Mouse (Mus musculus): ENCODE data around the gene Blcap. TPM values are rescaled to one million over a fixed set of nuclear protein-coding genes. Genes with fewer than 3 reads are reported as not detected.

Blcap gene
- polyA plus RNA-seq, 1 experiment from 2014 or later = 272 TPM

- 38% methylated on average over 2 of the region's 2 CpGs for WGBS
These were observed 2.2 kb downstream of the Blcap start for GRCm38 (mm10) chr2:157568881-157569280.

GRCm38 (mm10) chr2:157567235-157567961, 3.7 kb downstream of the Blcap start:
- 92% methylated on average over 11 of the region's 11 CpGs for WGBS
- H3K4me1 ChIP-seq (replicated peaks) = peaks cover 44% of the 10 kb centered on the region
- H3K36me3 ChIP-seq = peaks cover 4% of the 10 kb centered on the region; the same call in 1 of the 2 replicates
- peak overlapping the region; percentile 72 for H3K4me2 ChIP-seq
- H3K27me3 ChIP-seq = no peaks in the 10 kb centered on the region
- peak overlapping the region; percentile 98 for H3K9ac ChIP-seq
- ATAC-seq (ENCODE audit: low FRiP score, low read depth) = no peak
- no peaks in the 10 kb centered on the region for H3K9me3 ChIP-seq
- peak overlapping the region; percentile 95 for H3K4me3 ChIP-seq
- peak overlapping the region; percentile 96 for H3K27ac ChIP-seq (replicated peaks)

More at GRCm38 (mm10) chr2:157568881-157569280, 2.2 kb downstream of the Blcap start:
- Histone ChIP-seq H3K27me3 (no peaks in the 10 kb centered on the region), H3K9me3 (no peaks in the 10 kb centered on the region), H3K4me3 (no peak overlapping the region), H3K4me1 (replicated peaks) (peaks cover 31% of the 10 kb centered on the region), H3K4me2 (no peak overlapping the region), H3K9ac (no peak overlapping the region), H3K36me3 (no peaks in the 10 kb centered on the region), H3K27ac (replicated peaks) (no peak overlapping the region)
- ATAC-seq (ENCODE audit: low FRiP score, low read depth) = no peak

GRCm38 (mm10) chr2:157566260-157566952, 4.7 kb downstream of the Blcap start:
- Histone ChIP-seq H3K4me1 (replicated peaks) (peaks cover 48% of the 10 kb centered on the region), H3K36me3 (peaks cover 14% of the 10 kb centered on the region)
- WGBS = under 1% methylated on average over 36 of the region's 36 CpGs

GRCm38 (mm10) chr2:157565898-157566259, 5.2 kb downstream of the Blcap start:
- peak overlapping the region; percentile 96 for H3K27ac ChIP-seq (replicated peaks)
- H3K9me3 ChIP-seq = no peaks in the 10 kb centered on the region
- H3K36me3 ChIP-seq = peaks cover 19% of the 10 kb centered on the region
- no peaks in the 10 kb centered on the region for H3K27me3 ChIP-seq
- peak; percentile 31 for ATAC-seq (ENCODE audit: low FRiP score, low read depth)
- H3K4me2 ChIP-seq = peak overlapping the region; percentile 72
- H3K4me1 ChIP-seq (replicated peaks) = peaks cover 43% of the 10 kb centered on the region
- under 1% methylated on average over 35 of the region's 35 CpGs for WGBS
- H3K4me3 ChIP-seq = peak overlapping the region; percentile 95
- peak overlapping the region; percentile 98 for H3K9ac ChIP-seq

More at GRCm38 (mm10) chr2:157566260-157566952, 4.7 kb downstream of the Blcap start:
- Histone ChIP-seq H3K27me3 (no peaks in the 10 kb centered on the region), H3K4me3 (peak overlapping the region; percentile 95), H3K9me3 (no peaks in the 10 kb centered on the region), H3K4me2 (peak overlapping the region; percentile 72), H3K9ac (peak overlapping the region; percentile 98), H3K27ac (replicated peaks) (peak overlapping the region; percentile 96)
- peak; percentile 86 for ATAC-seq (ENCODE audit: low FRiP score, low read depth)

GRCm38 (mm10) chr2:157565446-157565845, 5.6 kb downstream of the Blcap start:
- no peak for ATAC-seq (ENCODE audit: low FRiP score, low read depth)
- 8% methylated on average over 13 of the region's 13 CpGs for WGBS
- H3K27me3 ChIP-seq = no peaks in the 10 kb centered on the region

GRCm38 (mm10) chr2:157564723-157565122, 6.4 kb downstream of the Blcap start:
- H3K9ac ChIP-seq = peak overlapping the region; percentile 98
- WGBS = 78% methylated on average over 4 of the region's 4 CpGs
- ATAC-seq (ENCODE audit: low FRiP score, low read depth) = no peak
- no peaks in the 10 kb centered on the region for H3K27me3 ChIP-seq
- peaks cover 43% of the 10 kb centered on the region for H3K4me1 ChIP-seq (replicated peaks)
- H3K4me3 ChIP-seq = peak overlapping the region; percentile 95
- H3K9me3 ChIP-seq = peaks cover 1% of the 10 kb centered on the region; the same call in 1 of the 2 replicates
- peaks cover 19% of the 10 kb centered on the region for H3K36me3 ChIP-seq
- peak overlapping the region; percentile 72 for H3K4me2 ChIP-seq
- no peak overlapping the region for H3K27ac ChIP-seq (replicated peaks)

More at GRCm38 (mm10) chr2:157565446-157565845, 5.6 kb downstream of the Blcap start:
- H3K36me3 ChIP-seq = peaks cover 19% of the 10 kb centered on the region
- H3K4me1 ChIP-seq (replicated peaks) = peaks cover 43% of the 10 kb centered on the region
- peak overlapping the region; percentile 96 for H3K27ac ChIP-seq (replicated peaks)
- peak overlapping the region; percentile 95 for H3K4me3 ChIP-seq
- peak overlapping the region; percentile 72 for H3K4me2 ChIP-seq
- peak overlapping the region; percentile 98 for H3K9ac ChIP-seq
- H3K9me3 ChIP-seq = no peaks in the 10 kb centered on the region

- Histone ChIP-seq H3K4me3 (peak overlapping the region; percentile 54), H3K9me3 (peaks cover 16% of the 10 kb centered on the region; the same call in 1 of the 2 replicates), H3K27ac (replicated peaks) (peak overlapping the region; percentile 91), H3K4me2 (peak overlapping the region; percentile 72), H3K4me1 (replicated peaks) (peaks cover 57% of the 10 kb centered on the region), H3K9ac (peak overlapping the region; percentile 52; the same call in 1 of the 2 replicates), H3K36me3 (peaks cover 34% of the 10 kb centered on the region), H3K27me3 (no peaks in the 10 kb centered on the region)
- WGBS = 41% methylated on average over 2 of the region's 2 CpGs
- ATAC-seq (ENCODE audit: low FRiP score, low read depth) = no peak
These were observed 8.0 kb downstream of the Blcap start for GRCm38 (mm10) chr2:157563031-157563430.

GRCm38 (mm10) chr2:157561165-157561836, 9.8 kb downstream of the Blcap start:
- peaks cover 19% of the 10 kb centered on the region; the same call in 1 of the 2 replicates for H3K9me3 ChIP-seq
- peak overlapping the region; percentile 54 for H3K4me3 ChIP-seq
- H3K4me2 ChIP-seq = peak overlapping the region; percentile 72
- peaks cover 55% of the 10 kb centered on the region for H3K4me1 ChIP-seq (replicated peaks)
- peaks cover 52% of the 10 kb centered on the region for H3K36me3 ChIP-seq
- WGBS = 39% methylated on average over 27 of the region's 27 CpGs
- peak overlapping the region; percentile 52 for H3K9ac ChIP-seq
- H3K27me3 ChIP-seq = no peaks in the 10 kb centered on the region
- H3K27ac ChIP-seq (replicated peaks) = peak overlapping the region; percentile 91
- ATAC-seq (ENCODE audit: low FRiP score, low read depth) = peak; percentile 54

GRCm38 (mm10) chr2:157560302-157560701, 10.8 kb downstream of the Blcap start:
- peaks cover 54% of the 10 kb centered on the region for H3K36me3 ChIP-seq
- H3K9me3 ChIP-seq = peaks cover 19% of the 10 kb centered on the region; the same call in 1 of the 2 replicates
- no peak for ATAC-seq (ENCODE audit: low FRiP score, low read depth)
- peaks cover 53% of the 10 kb centered on the region for H3K4me1 ChIP-seq (replicated peaks)
- no peaks in the 10 kb centered on the region for H3K27me3 ChIP-seq
- peak overlapping the region; percentile 75 for H3K9ac ChIP-seq
- H3K4me3 ChIP-seq = peak overlapping the region; percentile 54
- H3K4me2 ChIP-seq = peak overlapping the region; percentile 72
- peak overlapping the region; percentile 91 for H3K27ac ChIP-seq (replicated peaks)
- WGBS = 51% methylated on average over 33 of the region's 33 CpGs

GRCm38 (mm10) chr2:157559858-157560257, 11.2 kb downstream of the Blcap start, which contains the start of gene Nnat:
Gene Nnat (plus strand): TSS chr2:157560078.
- peaks cover 54% of the 10 kb centered on the region for H3K36me3 ChIP-seq
- peak within 1 kb of the TSS; percentile 91 for H3K27ac ChIP-seq (replicated peaks)
- peak within 1 kb of the TSS; percentile 72 for H3K4me2 ChIP-seq
- peak; percentile 79 for ATAC-seq (ENCODE audit: low FRiP score, low read depth)
- no peaks in the 10 kb centered on the region for H3K27me3 ChIP-seq
- peak within 1 kb of the TSS; percentile 75 for H3K9ac ChIP-seq
- H3K4me1 ChIP-seq (replicated peaks) = peaks cover 49% of the 10 kb centered on the region
- H3K4me3 ChIP-seq = peak within 1 kb of the TSS; percentile 54
- 58% methylated on average over 27 of the region's 27 CpGs for WGBS
- H3K9me3 ChIP-seq = peaks cover 19% of the 10 kb centered on the region; the same call in 1 of the 2 replicates

- Histone ChIP-seq H3K27me3 (no peaks in the 10 kb centered on the region), H3K4me2 (peak overlapping the region; percentile 72), H3K27ac (replicated peaks) (peak overlapping the region; percentile 91), H3K9me3 (peaks cover 19% of the 10 kb centered on the region; the same call in 1 of the 2 replicates), H3K4me1 (replicated peaks) (peaks cover 48% of the 10 kb centered on the region), H3K9ac (peak overlapping the region; percentile 25; the same call in 1 of the 2 replicates), H3K4me3 (peak overlapping the region; percentile 54), H3K36me3 (peaks cover 54% of the 10 kb centered on the region)
- no peak for ATAC-seq (ENCODE audit: low FRiP score, low read depth)
- WGBS = 58% methylated on average over 19 of the region's 19 CpGs
These were observed 11.6 kb downstream of the Blcap start for GRCm38 (mm10) chr2:157559440-157559839.
